Comparison of ENCODE assay signal across 17 mouse cellular contexts in genomic region chr3:123317081-123317480, GRCm38 (mm10).
"Had no signal": no experiment of that assay in that cellular context is flagged by ENCODE, and none has a peak within 500 bp of the region (broad histone marks: within the 10 kb centered on the region; RNA-seq: fewer than 3 reads in every experiment).

No protein-coding gene starts in this region.

- H3K27ac ChIP-seq: neural tube, embryonic 12.5 days; neural tube, embryonic 13.5 days; neural tube, embryonic 15.5 days; stomach, embryonic 15.5 days; stomach, postnatal 0 days had no signal

- H3K4me3 ChIP-seq: neural tube, embryonic 12.5 days; neural tube, embryonic 13.5 days; neural tube, embryonic 15.5 days; stomach, embryonic 15.5 days had no signal

- H3K9me3 ChIP-seq: neural tube, embryonic 12.5 days; neural tube, embryonic 13.5 days; neural tube, embryonic 15.5 days; stomach, embryonic 15.5 days had no signal

- H3K36me3 ChIP-seq: neural tube, embryonic 12.5 days; neural tube, embryonic 13.5 days; neural tube, embryonic 15.5 days had no signal

- H3K27me3 ChIP-seq: neural tube, embryonic 12.5 days; neural tube, embryonic 13.5 days; neural tube, embryonic 15.5 days; stomach, embryonic 15.5 days had no signal

- H3K9ac ChIP-seq: neural tube, embryonic 12.5 days; neural tube, embryonic 13.5 days; neural tube, embryonic 15.5 days; stomach, embryonic 15.5 days had no signal

- DNase-seq: retina, postnatal 1 day; right cerebral cortex, adult 18-20 months; right cerebral cortex, postnatal 14 days; right cerebral cortex, postnatal 25 days; right cerebral cortex, postnatal 4 days; spleen, adult 18-20 months; thymus, adult 18-20 months; thymus, adult 2 months; thymus, postnatal 14 days; thymus, postnatal 25 days; thymus, postnatal 36 days; thymus, postnatal 4 days had no signal

- H3K4me1 ChIP-seq: neural tube, embryonic 12.5 days; neural tube, embryonic 13.5 days; neural tube, embryonic 15.5 days; stomach, embryonic 15.5 days had no signal
